Mouse (Mus musculus): ENCODE measurements at regions not wholly inside any gene's neighbourhood (a gene's known extent, or its start where the extent isn't known, plus 50 kb on each side); places are given as distances from the start of the nearest gene placed in this dataset.

DNA sequence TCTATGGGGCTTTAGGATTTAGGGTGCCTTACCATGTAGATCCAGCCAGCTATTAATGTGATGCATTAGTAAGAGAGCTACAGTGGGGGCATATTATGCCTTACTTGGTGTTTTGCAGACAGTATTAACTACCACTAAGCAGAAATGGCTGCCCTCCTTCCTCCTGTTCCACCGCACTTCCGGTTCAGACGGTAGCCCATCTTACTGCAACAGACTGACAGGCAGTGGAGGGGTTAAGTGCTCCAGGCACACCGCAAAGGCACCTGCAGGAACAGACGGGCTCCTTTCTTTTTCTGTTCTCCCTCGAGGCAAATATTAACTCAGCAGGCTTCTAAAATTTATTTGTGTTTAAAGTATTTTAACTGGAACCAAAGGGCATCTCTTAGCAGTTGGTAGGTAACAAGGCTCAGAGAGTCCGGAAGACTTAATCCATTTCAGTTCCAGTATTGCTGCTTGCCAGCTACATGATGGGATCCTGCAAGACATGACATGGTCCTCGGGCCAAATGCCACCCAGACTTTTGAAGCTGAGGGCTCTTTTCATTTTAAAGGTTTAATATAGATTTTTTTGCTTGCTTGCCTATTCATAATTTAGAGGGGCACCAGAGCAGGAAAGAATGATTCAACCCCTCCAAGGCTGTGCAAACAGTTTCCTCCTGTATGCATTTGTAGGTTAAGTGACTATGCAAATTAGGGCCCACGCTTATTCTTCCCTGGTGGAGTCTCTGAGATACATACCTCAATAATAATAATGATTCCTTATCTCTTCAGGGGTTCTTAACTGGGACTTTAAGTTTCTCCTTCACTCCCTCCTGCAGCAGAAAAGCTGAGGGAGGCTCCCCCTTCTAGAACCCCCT is 177.7 kb downstream of the Emp1 start:
- no peak overlapping the region for H3K4me3 ChIP-seq (ENCODE audit: low read length)
- H3K9ac ChIP-seq (ENCODE audit: low read depth, low read length): no peak overlapping the region
- no peak for ATAC-seq (ENCODE audit: low FRiP score, low TSS enrichment)
- H3K27ac ChIP-seq (ENCODE audit: low read depth, low read length): no peak overlapping the region
- no peaks in the 10 kb centered on the region for H3K9me3 ChIP-seq (ENCODE audit: control insufficient read depth, low read length)
- no peaks in the 10 kb centered on the region for H3K4me1 ChIP-seq (ENCODE audit: control insufficient read depth, insufficient read depth, low read length)
- no peak overlapping the region for H3K4me2 ChIP-seq (replicated peaks; ENCODE audit: low read depth, low read length)
- 48% methylated on average over 9 of the region's 9 CpGs for WGBS
- H3K36me3 ChIP-seq (ENCODE audit: control insufficient read depth, insufficient read depth, low read length): no peaks in the 10 kb centered on the region
- H3K27me3 ChIP-seq (ENCODE audit: control insufficient read depth, insufficient read depth, low read length): no peaks in the 10 kb centered on the region

GRCm38 (mm10) chr6:135541566-135541965 is 179.2 kb downstream of the Emp1 start:
- no peaks in the 10 kb centered on the region for H3K4me1 ChIP-seq (ENCODE audit: control insufficient read depth, insufficient read depth, low read length)
- H3K36me3 ChIP-seq (ENCODE audit: control insufficient read depth, insufficient read depth, low read length): no peaks in the 10 kb centered on the region
- no peak overlapping the region for H3K27ac ChIP-seq (ENCODE audit: low read depth, low read length)
- no peak overlapping the region for H3K4me2 ChIP-seq (replicated peaks; ENCODE audit: low read depth, low read length)
- no peak overlapping the region for H3K4me3 ChIP-seq (ENCODE audit: low read length)
- ATAC-seq (ENCODE audit: low FRiP score, low TSS enrichment): no peak
- whole genome bisulfite sequencing: 69% methylated on average over 5 of the region's 5 CpGs
- H3K9ac ChIP-seq (ENCODE audit: low read depth, low read length): no peak overlapping the region
- H3K27me3 ChIP-seq (ENCODE audit: control insufficient read depth, insufficient read depth, low read length): no peaks in the 10 kb centered on the region
- no peaks in the 10 kb centered on the region for H3K9me3 ChIP-seq (ENCODE audit: control insufficient read depth, low read length)

- no peak overlapping the region for H3K4me3 ChIP-seq (ENCODE audit: low read length)
- no peak overlapping the region for H3K27ac ChIP-seq (ENCODE audit: low read depth, low read length)
- no peaks in the 10 kb centered on the region for H3K9me3 ChIP-seq (ENCODE audit: control insufficient read depth, low read length)
- H3K27me3 ChIP-seq (ENCODE audit: control insufficient read depth, insufficient read depth, low read length): no peaks in the 10 kb centered on the region
- 73% methylated on average over 5 of the region's 5 CpGs for WGBS
- H3K4me2 ChIP-seq (replicated peaks; ENCODE audit: low read depth, low read length): no peak overlapping the region
- H3K36me3 ChIP-seq (ENCODE audit: control insufficient read depth, insufficient read depth, low read length): no peaks in the 10 kb centered on the region
- H3K4me1 ChIP-seq (ENCODE audit: control insufficient read depth, insufficient read depth, low read length): no peaks in the 10 kb centered on the region
- no peak overlapping the region for H3K9ac ChIP-seq (ENCODE audit: low read depth, low read length)
- ATAC-seq (ENCODE audit: low FRiP score, low TSS enrichment): no peak
Observed at GRCm38 (mm10) chr6:135542356-135542755, 180.0 kb downstream of the Emp1 start.

GRCm38 (mm10) chr6:135543390-135543789 is 181.0 kb downstream of the Emp1 start:
- Histone ChIP-seq H3K4me1 (ENCODE audit: control insufficient read depth, insufficient read depth, low read length) (no peaks in the 10 kb centered on the region), H3K9ac (ENCODE audit: low read depth, low read length) (no peak overlapping the region), H3K4me2 (replicated peaks; ENCODE audit: low read depth, low read length) (no peak overlapping the region), H3K4me3 (ENCODE audit: low read length) (no peak overlapping the region), H3K27me3 (ENCODE audit: control insufficient read depth, insufficient read depth, low read length) (no peaks in the 10 kb centered on the region), H3K9me3 (ENCODE audit: control insufficient read depth, low read length) (no peaks in the 10 kb centered on the region), H3K27ac (ENCODE audit: low read depth, low read length) (no peak overlapping the region), H3K36me3 (ENCODE audit: control insufficient read depth, insufficient read depth, low read length) (no peaks in the 10 kb centered on the region)
- 77% methylated on average over 3 of the region's 3 CpGs for WGBS
- no peak for ATAC-seq (ENCODE audit: low FRiP score, low TSS enrichment)

DNA sequence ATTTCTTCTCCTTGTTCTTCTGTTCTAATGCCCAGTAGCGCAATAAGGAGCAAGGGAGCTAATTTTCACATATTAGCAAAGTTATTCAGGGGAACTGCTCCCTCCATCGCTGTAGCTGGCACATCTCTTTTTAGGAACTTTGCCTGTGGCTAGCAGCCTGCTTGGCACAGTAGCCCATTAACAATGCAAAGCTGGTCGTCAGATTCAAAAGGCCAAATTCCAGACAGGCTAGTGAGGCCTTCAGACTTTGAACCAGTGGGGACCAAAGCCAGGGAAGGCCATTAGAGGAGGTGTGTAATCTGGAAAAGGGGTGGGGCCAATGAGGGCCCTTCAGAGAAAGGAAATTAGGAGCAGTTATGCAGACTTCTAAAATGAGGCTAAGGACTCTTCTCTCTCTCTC is 181.5 kb downstream of the Emp1 start:
- H3K36me3 ChIP-seq (ENCODE audit: control insufficient read depth, insufficient read depth, low read length): no peaks in the 10 kb centered on the region
- 46% methylated on average over 3 of the region's 3 CpGs for WGBS
- ATAC-seq (ENCODE audit: low FRiP score, low TSS enrichment): no peak
- H3K4me1 ChIP-seq (ENCODE audit: control insufficient read depth, insufficient read depth, low read length): no peaks in the 10 kb centered on the region
- H3K4me3 ChIP-seq (ENCODE audit: low read length): no peak overlapping the region
- H3K27me3 ChIP-seq (ENCODE audit: control insufficient read depth, insufficient read depth, low read length): no peaks in the 10 kb centered on the region
- H3K9ac ChIP-seq (ENCODE audit: low read depth, low read length): no peak overlapping the region
- no peak overlapping the region for H3K4me2 ChIP-seq (replicated peaks; ENCODE audit: low read depth, low read length)
- no peak overlapping the region for H3K27ac ChIP-seq (ENCODE audit: low read depth, low read length)
- H3K9me3 ChIP-seq (ENCODE audit: control insufficient read depth, low read length): no peaks in the 10 kb centered on the region

DNA sequence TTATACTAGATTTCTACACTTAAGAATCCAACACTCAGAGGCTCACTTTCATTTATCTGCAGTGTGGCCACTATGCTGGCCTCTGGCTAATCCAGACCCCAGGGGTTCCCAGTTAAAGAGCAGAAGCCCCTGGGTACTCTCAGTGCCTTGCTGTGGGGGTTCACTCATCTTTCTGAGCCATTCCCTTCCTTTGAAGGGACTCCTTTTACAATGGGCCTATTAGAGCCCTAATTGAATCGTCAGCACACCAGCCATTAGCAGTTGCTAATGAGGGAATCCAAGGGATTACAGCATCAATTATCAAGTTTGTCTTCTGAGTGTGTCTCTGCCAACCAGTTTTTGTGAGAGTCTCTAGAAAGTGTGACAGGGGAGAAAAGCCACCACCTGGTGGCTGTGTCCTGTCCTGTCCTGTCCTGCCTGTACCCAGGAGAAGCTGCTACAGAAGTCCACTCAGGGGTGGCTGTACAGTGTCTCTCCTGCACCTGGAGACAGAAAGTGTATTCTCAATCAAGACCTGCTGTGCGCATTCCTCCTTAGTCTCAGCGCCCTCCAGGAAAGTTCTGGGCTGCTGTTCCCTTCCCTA is 188.1 kb downstream of the Emp1 start:
- Histone ChIP-seq H3K4me2 (replicated peaks; ENCODE audit: low read depth, low read length) (no peak overlapping the region), H3K36me3 (ENCODE audit: control insufficient read depth, insufficient read depth, low read length) (no peaks in the 10 kb centered on the region), H3K4me1 (ENCODE audit: control insufficient read depth, insufficient read depth, low read length) (no peaks in the 10 kb centered on the region), H3K27ac (ENCODE audit: low read depth, low read length) (no peak overlapping the region), H3K9ac (ENCODE audit: low read depth, low read length) (no peak overlapping the region), H3K9me3 (ENCODE audit: control insufficient read depth, low read length) (no peaks in the 10 kb centered on the region), H3K4me3 (ENCODE audit: low read length) (no peak overlapping the region), H3K27me3 (ENCODE audit: control insufficient read depth, insufficient read depth, low read length) (no peaks in the 10 kb centered on the region)
- WGBS: 38% methylated on average over 3 of the region's 3 CpGs
- ATAC-seq (ENCODE audit: low FRiP score, low TSS enrichment): no peak

DNA sequence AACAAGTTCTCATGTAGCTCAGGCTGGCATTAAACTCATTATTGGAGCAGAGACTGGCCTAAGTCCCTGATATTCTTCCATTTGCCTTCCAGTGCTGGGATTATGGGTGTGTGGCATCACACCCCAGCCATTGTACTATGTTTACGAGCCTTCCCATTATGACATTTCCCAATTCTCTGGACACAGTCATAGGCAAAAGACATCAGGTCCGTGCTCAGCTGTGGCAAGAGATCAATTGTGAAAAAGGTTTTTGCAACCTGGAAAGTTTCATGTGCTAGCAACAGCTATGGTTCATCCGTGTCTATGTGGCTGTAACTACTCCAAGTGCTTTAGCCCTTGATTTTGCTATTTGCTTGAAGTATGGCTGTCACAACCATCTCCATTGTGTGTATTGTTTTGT is 190.1 kb downstream of the Emp1 start:
- no peak overlapping the region for H3K4me3 ChIP-seq (ENCODE audit: low read length)
- no peaks in the 10 kb centered on the region for H3K9me3 ChIP-seq (ENCODE audit: control insufficient read depth, low read length)
- no peak for ATAC-seq (ENCODE audit: low FRiP score, low TSS enrichment)
- no peaks in the 10 kb centered on the region for H3K36me3 ChIP-seq (ENCODE audit: control insufficient read depth, insufficient read depth, low read length)
- H3K9ac ChIP-seq (ENCODE audit: low read depth, low read length): no peak overlapping the region
- no peaks in the 10 kb centered on the region for H3K4me1 ChIP-seq (ENCODE audit: control insufficient read depth, insufficient read depth, low read length)
- 84% methylated on average over 3 of the region's 3 CpGs for WGBS
- H3K4me2 ChIP-seq (replicated peaks; ENCODE audit: low read depth, low read length): no peak overlapping the region
- no peak overlapping the region for H3K27ac ChIP-seq (ENCODE audit: low read depth, low read length)
- no peaks in the 10 kb centered on the region for H3K27me3 ChIP-seq (ENCODE audit: control insufficient read depth, insufficient read depth, low read length)

- 76% methylated on average over 5 of the region's 5 CpGs for WGBS
- Histone ChIP-seq H3K4me3 (ENCODE audit: low read length) (no peak overlapping the region), H3K4me2 (replicated peaks; ENCODE audit: low read depth, low read length) (no peak overlapping the region), H3K27me3 (ENCODE audit: control insufficient read depth, insufficient read depth, low read length) (no peaks in the 10 kb centered on the region), H3K27ac (ENCODE audit: low read depth, low read length) (no peak overlapping the region), H3K9me3 (ENCODE audit: control insufficient read depth, low read length) (no peaks in the 10 kb centered on the region), H3K4me1 (ENCODE audit: control insufficient read depth, insufficient read depth, low read length) (no peaks in the 10 kb centered on the region), H3K9ac (ENCODE audit: low read depth, low read length) (no peak overlapping the region), H3K36me3 (ENCODE audit: control insufficient read depth, insufficient read depth, low read length) (no peaks in the 10 kb centered on the region)
- peak; percentile 77; the same call in 1 of the 2 replicates for ATAC-seq (ENCODE audit: low FRiP score, low TSS enrichment)
Observed at GRCm38 (mm10) chr6:135559501-135559907, 197.2 kb downstream of the Emp1 start.

- Histone ChIP-seq H3K4me2 (replicated peaks; ENCODE audit: low read depth, low read length) (no peak overlapping the region), H3K4me3 (ENCODE audit: low read length) (no peak overlapping the region), H3K27me3 (ENCODE audit: control insufficient read depth, insufficient read depth, low read length) (no peaks in the 10 kb centered on the region), H3K27ac (ENCODE audit: low read depth, low read length) (no peak overlapping the region), H3K9ac (ENCODE audit: low read depth, low read length) (no peak overlapping the region), H3K4me1 (ENCODE audit: control insufficient read depth, insufficient read depth, low read length) (no peaks in the 10 kb centered on the region), H3K36me3 (ENCODE audit: control insufficient read depth, insufficient read depth, low read length) (no peaks in the 10 kb centered on the region), H3K9me3 (ENCODE audit: control insufficient read depth, low read length) (no peaks in the 10 kb centered on the region)
- WGBS: 91% methylated on average over 2 of the region's 2 CpGs
- ATAC-seq (ENCODE audit: low FRiP score, low TSS enrichment): no peak
Observed at GRCm38 (mm10) chr6:135562267-135562666, 199.9 kb downstream of the Emp1 start.

All from kidney, embryonic 14.5 days (tissue).